Mouse (Mus musculus) bone marrow macrophage, adult 2 months (primary cell): ENCODE results near the gene Lgals2.

Experiments used
- CTCF ChIP-seq: IDR thresholded peaks from 2 replicates; pipeline ENCODE4 v1.5.1; 2012; ENCODE audit warnings: low read depth, mild to moderate bottlenecking, low read length, moderate library complexity
- POLR2A ChIP-seq: IDR thresholded peaks from 2 replicates; pipeline ENCODE4 v1.6.1; 2012; ENCODE audit warnings: mild to moderate bottlenecking, low read depth, low read length, borderline replicate concordance

DNA sequence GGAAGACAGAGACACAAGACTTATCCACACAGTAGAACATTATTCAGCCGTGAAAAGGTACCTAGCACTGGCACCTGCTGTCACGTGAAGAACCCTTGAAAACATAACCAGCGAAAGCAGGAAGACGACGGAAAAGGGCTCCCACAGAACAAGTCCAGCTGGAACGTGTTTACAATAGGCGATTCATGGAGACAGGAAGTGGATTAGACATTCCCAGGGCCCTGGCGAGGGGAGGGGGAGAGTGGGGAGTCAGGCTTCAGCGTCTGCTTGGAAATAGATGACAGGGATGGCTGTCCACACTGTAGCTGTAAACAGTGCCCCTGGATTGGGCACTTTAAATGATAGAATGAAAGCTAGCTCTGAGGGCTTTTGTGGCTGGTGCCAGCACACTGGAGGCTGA, 13.1 kb upstream of the Lgals2 start:
- no peak for TF ChIP-seq CTCF
- TF ChIP-seq POLR2A: no peak
